Mouse (Mus musculus): ENCODE results near the gene Rasgef1b.

The Rasgef1b gene

GRCm38 (mm10) chr5:99203475-99203874 is 525.4 kb downstream of the Rasgef1b start:
- no peak for DNase-seq (ENCODE audit: low spot score)

GRCm38 (mm10) chr5:99202074-99202837 is 526.6 kb downstream of the Rasgef1b start:
- DNase-seq (ENCODE audit: low spot score), result no peak

DNA sequence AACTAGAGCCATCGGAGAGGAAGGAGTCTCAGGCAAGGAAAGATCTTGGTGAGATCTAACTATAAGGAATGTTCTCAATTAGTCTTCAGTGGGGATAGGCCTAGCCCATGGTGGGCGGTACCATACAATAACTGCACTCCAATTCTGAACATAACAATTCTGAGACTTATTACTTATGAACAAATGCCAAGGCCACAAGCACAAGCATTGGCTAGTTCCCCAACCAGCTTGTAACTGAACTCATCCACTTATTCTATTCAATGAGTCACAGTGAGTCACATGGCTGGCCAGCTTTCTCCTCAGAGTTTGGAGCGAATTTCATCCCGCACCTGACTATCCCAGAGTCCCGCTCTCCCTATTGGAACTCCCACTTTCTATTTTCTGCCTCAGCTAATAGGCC is 533.4 kb downstream of the Rasgef1b start:
- no peak for DNase-seq (ENCODE audit: low spot score)

DNA sequence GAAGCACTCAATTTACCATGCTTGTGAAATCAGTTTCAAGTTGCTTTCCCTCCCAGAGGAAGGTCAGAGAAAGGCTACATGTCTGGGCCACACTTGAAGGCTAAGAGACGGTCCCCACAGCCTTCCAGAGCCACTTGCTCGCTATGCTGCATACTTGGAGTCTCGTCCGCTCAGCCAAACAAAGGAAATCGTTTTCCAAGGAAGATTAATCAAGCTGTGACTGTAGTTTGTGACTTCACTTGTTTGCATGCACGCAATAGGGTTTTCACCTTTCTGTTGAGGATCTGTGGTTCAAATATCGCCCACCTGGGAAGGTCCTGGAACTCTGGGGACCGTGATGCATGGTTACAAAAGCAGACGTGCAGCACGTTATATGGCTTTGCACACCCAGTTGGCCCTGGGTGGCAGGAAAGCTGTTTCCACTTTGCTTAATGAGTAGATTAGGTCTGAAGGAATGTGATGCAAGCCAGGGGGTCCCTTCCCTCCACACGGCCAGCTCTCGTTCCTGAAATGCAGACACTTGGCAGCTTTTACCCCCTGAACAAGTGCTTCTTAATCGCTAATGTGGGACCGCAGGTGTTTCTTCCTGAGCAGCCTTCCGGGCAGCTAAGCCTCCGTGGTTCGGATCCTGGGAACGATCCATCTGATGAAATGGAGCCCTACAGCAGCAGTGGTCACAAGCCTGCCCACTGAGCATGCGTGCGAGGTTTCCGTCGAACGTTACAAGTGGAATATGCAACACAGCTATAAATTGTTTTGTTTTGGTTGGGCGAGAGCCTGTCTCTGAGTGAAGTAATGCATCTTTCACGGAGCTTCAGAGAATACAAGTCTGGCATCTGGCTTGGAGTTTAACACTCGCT is 537.7 kb downstream of the Rasgef1b start:
- DNase-seq (ENCODE audit: low spot score), result no peak

DNA sequence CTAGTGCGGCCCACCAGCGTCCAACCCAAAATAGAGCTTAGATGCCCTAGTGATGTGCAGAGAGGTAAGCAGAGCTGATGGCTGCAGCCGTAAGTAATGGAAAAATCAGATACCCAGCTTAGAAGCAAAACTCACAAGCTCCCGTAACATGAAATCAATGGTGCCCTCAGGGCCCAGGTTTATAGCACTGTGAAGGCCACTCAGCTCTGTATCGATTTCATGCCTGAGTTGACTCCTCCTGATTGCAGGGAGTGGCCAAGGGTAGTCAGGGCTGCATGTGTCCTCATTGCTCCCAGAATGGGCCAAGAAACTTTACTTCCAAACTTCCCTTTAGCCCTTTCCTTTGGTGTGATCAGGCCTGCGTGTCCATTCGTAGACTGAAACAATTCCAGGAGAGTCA is 545.2 kb downstream of the Rasgef1b start:
- DNase-seq (ENCODE audit: low spot score), result no peak

DNA sequence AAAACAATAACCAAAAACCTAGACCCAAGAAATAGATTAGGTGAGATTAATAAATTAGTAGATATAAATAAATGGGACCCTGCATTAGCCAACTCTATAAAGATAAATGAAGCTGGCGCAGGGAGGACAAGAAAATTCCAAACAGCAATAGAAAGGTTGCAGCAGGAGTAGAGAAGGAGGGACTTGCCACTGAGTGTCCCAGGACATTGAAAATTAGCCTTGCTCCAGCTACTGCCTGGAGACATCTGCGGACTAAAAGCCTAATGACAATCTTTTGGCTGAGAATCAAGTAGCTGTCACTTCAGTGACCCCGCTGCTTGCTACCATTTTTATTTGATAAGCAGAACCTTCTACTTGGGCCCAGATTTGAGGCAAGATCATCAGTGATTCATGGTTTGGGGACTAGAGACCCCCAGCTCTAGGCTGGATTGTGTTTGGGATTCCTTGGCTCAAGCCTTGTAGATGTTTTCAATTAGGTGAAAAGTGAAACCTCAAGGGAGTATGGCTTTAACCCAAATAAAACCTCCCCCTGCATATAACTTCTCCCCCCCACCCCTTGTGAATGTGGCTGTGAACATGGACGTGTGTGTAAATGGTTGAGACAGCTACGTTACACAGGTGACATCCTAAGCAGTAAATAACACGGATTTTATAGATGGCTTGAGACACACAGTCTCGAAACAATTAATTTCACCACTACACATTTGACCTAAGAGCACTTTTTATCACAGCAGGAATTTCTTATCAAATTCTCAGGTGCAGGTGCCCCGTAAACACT is 554.1 kb downstream of the Rasgef1b start:
- no peak for DNase-seq (ENCODE audit: low spot score)

DNA sequence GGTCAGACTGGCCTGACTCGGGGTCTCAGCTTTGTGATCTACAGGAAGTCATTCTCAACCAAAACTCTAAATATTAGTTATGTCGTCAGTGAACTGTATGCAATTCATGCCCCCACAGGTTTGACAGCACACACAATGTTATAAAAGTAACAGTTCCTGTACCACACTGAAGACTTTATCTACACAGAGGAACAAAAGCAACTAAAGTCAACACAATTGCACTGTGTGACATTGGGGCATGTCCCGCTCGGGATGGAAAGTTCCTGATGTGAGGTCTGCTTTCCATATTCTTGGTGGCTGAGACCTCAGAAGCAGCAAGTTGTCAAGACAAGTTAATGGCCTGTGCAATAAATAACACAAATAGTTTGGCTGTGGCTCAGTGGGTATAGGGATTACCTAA is 559.0 kb downstream of the Rasgef1b start:
- DNase-seq (ENCODE audit: low spot score), result no peak

DNA sequence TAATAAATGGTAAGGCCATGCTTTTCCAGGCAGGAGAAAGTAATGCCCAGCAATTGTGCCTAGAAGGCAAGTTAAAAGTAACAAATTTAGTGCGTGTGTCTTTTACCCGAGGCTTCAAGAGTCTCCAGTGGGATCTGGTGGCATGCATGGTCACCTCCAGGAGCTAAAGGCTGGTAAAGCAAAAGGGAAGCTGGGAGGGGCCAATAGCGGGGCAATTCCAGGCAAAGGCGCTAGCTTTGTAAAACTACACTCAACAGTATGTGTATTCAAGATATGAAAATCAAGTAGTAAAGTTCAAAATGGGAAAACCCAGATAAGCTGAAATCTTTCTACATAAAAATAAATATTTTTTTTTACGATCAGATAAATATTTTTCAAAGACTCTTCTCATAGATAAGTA is 561.1 kb downstream of the Rasgef1b start:
- no peak for DNase-seq (ENCODE audit: low spot score)

Data from urinary bladder, postnatal 10 days (tissue).